Mouse (Mus musculus): ENCODE measurements around the gene Olfr164.

Olfr164 gene

DNA sequence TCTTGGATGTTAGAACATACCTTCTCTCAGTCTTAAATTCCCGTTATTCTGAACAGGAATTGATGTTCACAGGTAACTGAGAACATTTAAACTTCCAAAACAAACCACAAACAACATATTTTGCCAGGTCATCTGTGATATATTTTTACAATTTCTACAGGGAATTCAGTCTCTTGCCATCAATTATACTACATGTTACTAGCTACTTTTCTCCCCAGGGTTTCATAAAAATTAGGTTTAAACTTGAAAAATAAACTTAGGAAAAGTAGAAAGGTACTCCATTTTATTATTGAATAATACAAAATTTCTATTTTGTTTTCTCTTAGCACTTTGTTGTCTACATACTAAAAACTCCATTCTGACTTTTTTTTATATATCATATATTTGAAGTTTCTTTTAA is at the start of gene Olfr164:
TSS of gene Olfr164 (minus strand) at position 101 of the 400 bp plus-strand sequence.
- no peak for DNase-seq

DNA sequence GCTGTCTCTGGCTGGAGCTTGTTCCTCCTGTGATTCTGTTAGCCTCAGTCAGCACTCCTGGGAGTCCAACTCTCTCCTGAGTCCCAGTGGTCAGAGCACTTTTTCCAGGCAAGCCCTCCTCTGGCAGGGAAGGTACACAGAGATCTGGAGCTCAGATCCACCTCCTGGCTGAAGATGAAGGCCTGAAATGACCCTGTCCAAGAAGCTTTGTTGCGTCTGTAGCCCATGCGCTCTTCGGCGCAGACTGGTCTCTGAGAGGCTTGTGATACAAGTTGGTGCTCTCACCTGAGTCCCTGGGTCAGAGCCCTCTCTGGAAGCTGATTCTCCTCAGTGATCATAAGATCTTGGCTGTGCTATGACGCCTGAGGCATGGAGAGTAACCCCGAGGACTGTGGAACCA is 35.2 kb upstream of the Olfr164 start:
- no peak for DNase-seq

DNA sequence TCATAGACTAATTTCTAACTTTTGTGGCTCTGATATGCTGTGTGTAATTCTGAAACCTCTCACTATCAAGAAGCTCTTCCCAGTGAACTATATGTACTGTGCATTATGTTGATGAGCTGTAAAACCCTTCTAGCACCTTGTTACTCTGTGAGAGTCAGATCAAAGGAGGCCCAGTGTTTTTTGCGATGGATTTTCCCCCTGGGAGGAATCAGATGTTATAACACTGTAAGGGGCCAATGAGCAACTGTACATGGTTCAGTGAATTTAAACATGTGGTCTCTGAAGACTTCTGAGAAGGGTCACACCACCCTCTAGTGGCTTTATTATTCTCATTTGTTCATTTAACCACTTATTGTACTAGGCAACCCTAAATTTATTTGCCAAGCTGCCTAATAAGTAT is 50.6 kb downstream of the Olfr164 start:
- DNase-seq, result no peak

DNA sequence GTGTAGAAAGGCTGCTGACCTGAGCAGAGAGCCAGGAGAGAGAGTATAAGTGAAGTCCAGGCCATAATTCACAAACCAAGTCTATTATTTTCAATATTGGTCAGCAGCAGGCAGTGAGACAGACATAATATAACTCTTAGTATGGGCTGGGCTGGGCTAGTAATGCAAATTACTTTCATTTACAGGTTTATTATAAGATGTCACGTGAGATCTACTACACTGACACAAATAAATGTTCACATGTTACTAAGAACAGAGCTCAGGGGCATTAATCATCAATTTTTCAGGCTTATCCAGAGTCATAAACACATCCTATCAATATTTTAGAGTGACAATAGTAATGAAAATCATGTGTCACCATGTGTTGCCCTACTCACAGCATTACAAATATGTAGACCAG is 53.1 kb downstream of the Olfr164 start:
- DNase-seq, result no peak

DNA sequence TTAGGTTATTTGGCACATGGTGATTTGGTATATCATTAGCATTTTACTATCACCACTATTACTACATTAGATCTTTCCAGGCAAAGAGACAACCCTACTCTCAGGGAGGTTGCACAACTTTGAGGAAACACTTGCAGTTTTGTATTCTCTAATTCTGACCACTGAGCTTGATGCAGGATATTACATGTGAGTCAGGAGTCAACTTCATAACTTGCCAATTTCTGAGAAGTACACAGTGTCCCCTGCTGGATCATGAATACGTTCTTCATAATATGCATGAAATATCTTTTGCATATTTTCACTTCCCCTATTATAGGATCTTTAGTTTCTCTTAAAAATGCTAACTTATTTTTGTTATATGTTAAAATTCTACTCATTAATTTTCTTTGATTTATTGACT is 68.0 kb downstream of the Olfr164 start:
- no peak for DNase-seq

DNA sequence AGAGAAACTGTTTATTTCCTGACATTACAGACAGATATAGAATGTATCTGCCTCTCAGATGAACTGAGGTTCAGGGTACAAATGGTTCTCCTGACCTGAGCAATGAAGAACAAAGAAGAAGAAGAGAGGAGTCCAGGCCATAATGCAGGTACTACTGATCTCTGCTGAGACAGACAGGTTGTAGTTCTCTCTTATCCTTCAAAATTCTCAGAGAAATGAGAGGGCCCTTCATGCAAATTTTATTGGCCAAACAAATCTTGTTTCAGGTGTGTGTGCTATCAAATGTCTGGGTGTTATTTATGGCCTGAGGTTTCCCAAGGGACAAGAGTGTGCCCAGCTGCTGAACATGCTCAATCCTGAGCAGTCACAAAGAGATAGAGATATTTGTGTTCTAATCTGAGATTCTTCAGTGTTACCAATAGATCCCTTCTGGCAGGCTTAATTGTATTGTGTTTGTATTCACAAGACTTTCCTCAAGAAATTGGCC is 72.3 kb downstream of the Olfr164 start:
- DNase-seq, result no peak

DNA sequence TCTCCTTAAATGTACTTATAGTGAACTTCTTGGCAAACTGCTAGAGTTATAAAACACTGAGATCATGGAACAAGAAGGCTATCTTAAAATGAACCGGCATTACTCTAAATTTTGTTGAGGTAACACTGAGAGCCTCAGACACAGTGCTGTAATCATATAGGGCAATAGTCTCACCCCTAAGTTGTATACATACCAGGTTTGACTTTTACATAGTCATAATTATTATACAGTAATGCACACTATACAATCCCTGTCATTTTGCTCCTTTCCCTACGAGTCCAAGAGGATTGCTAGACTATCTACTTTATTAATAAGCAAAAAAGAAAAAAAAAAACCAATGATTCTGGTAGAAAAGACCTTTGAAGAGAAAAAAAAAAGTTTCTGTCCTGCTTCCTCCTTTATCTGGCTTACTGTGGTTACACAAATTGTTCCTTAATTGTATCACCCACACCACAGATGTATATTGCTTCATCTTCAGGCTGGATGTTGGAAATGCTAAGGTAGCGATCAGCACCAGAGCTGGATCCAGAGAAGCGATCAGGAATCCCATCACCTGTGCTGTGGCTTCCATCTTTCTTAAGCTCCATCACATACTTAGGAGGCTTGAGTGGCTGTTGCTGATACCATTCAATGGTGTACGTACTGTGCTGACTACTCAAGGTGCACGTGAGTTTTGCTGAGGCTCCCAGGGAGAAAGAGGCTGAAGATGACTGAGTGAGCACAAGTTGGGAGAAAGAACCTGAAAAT is 72.9 kb downstream of the Olfr164 start:
- no peak for DNase-seq

DNA sequence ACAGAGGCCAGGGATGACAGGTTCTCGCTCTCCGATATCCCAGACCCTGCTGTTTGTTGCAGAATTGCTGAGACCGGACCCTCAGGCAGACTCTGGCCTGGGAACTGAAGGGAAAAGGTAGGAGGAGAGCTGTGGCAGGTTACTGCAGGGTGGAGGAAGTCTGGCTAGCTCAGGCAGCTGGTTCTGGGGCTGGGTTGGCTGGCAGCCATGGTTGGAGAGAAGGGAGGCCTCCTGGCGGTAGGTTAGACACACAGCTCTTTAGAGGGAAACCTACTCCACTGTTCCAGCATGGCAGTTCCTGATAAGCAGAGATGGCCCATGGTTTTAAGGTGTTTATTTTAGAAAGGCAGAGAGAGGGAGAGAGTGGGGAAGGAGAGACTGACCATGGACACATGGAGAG is 77.1 kb downstream of the Olfr164 start:
- no peak for DNase-seq

Data from kidney, adult 8-10 months (tissue).